Mouse (Mus musculus) spleen, adult 2 months (tissue): Measurements from ENCODE around the gene Dnaja1. TPM values are rescaled to one million over a fixed set of nuclear protein-coding genes. Genes with fewer than 3 reads are reported as not detected.
A peak's percentile ranks its signal among the peaks of the same experiment; 100 is the strongest.

Experiments
- DNase-seq, 2 experiments: peaks; one replicate each; pipeline versions ENCODE4 v3.0.0 to v3.0.0-alpha.2; 2012 to 2021; ENCODE audit warnings: low spot score in 2 of 2, low read depth in 1 of 2
- H3K27ac ChIP-seq: fragments of 200-500 bp; 2 replicates; pipeline ENCODE4 v1.5.1; 2012; ENCODE audit warnings: low read length, inconsistent platforms; ENCODE audit not compliant: insufficient read depth
- H3K27me3 ChIP-seq: fragments of 200-500 bp; 2 replicates; pipeline ENCODE4 v1.6.1; 2012; ENCODE audit warnings: mild to moderate bottlenecking, moderate library complexity, low read length, inconsistent platforms; ENCODE audit not compliant: control insufficient read depth, insufficient read depth
- H3K36me3 ChIP-seq: fragments of 200-500 bp; 2 replicates; pipeline ENCODE4 v1.6.1; 2012; ENCODE audit warnings: mild to moderate bottlenecking, low read length, inconsistent platforms; ENCODE audit not compliant: control insufficient read depth, insufficient read depth
- H3K4me1 ChIP-seq: fragments of 200-500 bp; 2 replicates; pipeline ENCODE4 v1.6.1; 2011; ENCODE audit warnings: inconsistent platforms; ENCODE audit not compliant: control insufficient read depth, insufficient read depth, insufficient read length
- H3K4me3 ChIP-seq: fragments of 200-500 bp; 2 replicates; pipeline ENCODE4 v1.5.1; 2011; ENCODE audit warnings: mild to moderate bottlenecking, inconsistent platforms; ENCODE audit not compliant: insufficient read depth, insufficient read length; ENCODE audit errors: extremely low read depth
- CTCF ChIP-seq: fragments of 200-500 bp; IDR thresholded peaks from 2 replicates; pipeline ENCODE4 v1.5.1; 2011; ENCODE audit warnings: mild to moderate bottlenecking, inconsistent platforms; ENCODE audit not compliant: insufficient read depth, insufficient read length, insufficient replicate concordance; ENCODE audit errors: extremely low read depth
- POLR2A ChIP-seq: fragments of 200-500 bp; IDR thresholded peaks from 2 replicates; pipeline ENCODE4 v1.6.1; 2011; ENCODE audit warnings: low read depth, low read length, inconsistent platforms
- WGBS: fragments of 180-500 bp; shearing (Covaris S2); methylation state at CpG from one replicate; pipeline ENCODE4 v1.1.7; 2018; 5-methylcytosine and 5-hydroxymethylcytosine counted together
- polyA plus RNA-seq: library from polyadenylated mRNA; depleted of rRNA; stranded (reverse); fragments of >200 nt; gene quantifications from 2 replicates; pipeline ENCODE4 v1.2.3, GENCODE M21; 2012; rRNA removed

Dnaja1 gene
- 2.3 and 4.1 TPM in 2 replicates for polyA plus RNA-seq

DNA sequence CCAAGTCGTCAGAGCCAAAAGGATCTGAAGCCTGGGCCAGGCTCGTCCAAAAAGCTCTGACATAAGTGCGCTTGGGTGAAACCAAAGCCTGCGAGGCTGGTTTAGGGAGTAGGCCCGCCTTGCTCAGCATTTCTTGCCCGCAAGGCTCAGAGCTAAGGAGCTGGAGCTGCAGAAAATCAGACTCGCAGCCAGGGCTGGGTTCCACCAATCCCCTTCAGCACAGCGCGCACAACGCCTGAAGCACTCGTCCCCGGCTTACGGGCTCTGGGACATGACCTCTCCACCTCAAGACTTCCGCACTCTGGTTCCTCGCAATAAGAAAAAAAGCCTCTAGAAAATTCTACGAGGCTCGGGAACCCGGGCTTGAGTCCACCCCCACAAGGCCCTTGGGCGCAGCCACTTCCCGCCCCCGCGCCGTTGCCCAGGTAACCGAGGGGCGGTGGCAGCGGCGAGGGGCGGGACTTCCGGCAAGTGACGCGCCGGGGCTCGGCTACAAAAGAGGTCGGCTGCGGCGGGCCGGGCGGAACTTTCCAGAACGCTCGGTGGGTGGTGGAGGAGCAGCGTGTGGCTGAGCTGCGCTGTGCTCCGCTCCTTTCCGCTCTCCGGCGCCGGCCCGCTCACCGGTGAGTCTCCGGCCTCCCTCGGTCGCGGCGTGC is at the start of gene Dnaja1:
Dnaja1 (plus strand) TSS at position 140 of the 656 bp plus-strand sequence.
- Histone ChIP-seq H3K4me3 (peak within 1 kb of the TSS; percentile 82), H3K27ac (peak within 1 kb of the TSS; percentile 98), H3K36me3 (peaks cover 13% of the 10 kb centered on the region), H3K27me3 (no peaks in the 10 kb centered on the region), H3K4me1 (peaks cover 2% of the 10 kb centered on the region)
- WGBS: 1% methylated on average over 48 of the region's 54 CpGs
- peak; percentile 92 to 98 for DNase-seq
- peak; percentile 96 for TF ChIP-seq POLR2A
- TF ChIP-seq CTCF: no peak

DNA sequence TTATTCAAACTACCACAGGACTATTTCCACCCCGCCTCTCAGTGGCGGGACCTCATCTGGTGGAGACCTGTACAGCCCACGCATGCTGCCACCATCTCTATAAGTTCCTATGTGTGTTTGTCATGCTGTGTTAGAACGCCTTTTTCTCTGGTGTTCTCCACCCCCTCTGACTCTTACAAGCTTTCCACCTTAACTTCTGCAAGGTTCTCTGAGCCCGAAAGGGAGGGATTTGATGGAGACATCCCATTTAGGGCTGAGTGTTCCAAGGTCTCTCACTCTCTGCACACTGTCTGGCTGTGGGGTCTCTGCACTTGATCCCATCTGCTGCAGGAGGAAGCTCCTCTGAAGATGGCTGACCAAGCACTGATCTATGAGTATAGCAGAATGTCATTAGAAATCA is 48.4 kb upstream of the Dnaja1 start:
- Histone ChIP-seq H3K36me3 (no peaks in the 10 kb centered on the region), H3K27ac (no peak overlapping the region), H3K4me1 (no peaks in the 10 kb centered on the region), H3K27me3 (0 out of 2 replicates have a peak, but pooled peaks cover 1% of the 10 kb centered on the region), H3K4me3 (no peak overlapping the region)
- no peak for DNase-seq
- TF ChIP-seq CTCF (no peak), POLR2A (no peak)
- 97% methylated on average over 5 of the region's 5 CpGs for WGBS

DNA sequence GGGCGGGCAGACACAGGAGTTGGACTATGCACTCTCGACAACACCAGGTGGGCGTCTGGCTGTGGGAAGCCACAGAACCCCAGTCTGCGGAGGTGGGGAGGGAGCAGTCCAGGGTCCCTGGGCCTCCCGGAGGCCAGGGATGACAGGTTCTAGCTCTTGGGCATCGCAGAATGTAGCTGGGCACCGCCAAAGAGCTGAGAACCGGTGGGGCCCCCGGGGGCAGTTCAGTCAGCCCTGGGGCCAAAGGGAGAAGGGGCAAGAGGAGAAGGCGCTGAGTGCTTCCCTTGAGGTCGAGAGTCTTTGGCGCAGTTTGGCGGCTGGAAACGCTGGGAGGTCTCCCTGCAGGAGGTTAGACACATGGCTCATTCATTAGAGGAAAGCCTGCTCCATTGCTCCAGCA is 45.6 kb upstream of the Dnaja1 start:
- TF ChIP-seq POLR2A: no peak
- no peak for TF ChIP-seq CTCF
- H3K27ac ChIP-seq: no peak overlapping the region
- H3K4me1 ChIP-seq: no peaks in the 10 kb centered on the region
- H3K4me3 ChIP-seq: no peak overlapping the region
- DNase-seq: no peak
- WGBS: 38% methylated on average over 14 of the region's 14 CpGs
- 0 out of 2 replicates have a peak, but pooled peaks cover 1% of the 10 kb centered on the region for H3K27me3 ChIP-seq
- no peaks in the 10 kb centered on the region for H3K36me3 ChIP-seq

DNA sequence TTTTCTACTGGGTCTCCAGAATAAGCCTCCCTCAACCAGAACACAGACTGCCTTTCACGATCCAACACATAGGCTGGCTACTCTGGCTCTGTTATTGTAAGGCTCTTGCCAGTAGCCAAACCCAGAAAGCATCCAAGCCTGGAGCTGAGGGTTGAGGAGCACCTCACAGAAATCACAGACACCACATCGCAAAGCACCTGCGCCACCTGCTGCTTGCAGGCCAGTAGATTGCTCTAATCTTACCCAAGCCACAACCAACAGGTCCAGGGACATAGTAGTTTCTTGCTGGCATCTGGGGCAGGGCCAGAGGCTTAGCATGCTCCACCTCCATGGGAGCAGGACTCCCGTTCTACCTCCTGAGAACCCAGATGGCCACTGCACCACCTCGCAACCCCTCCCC is 44.8 kb upstream of the Dnaja1 start:
- Histone ChIP-seq H3K36me3 (no peaks in the 10 kb centered on the region), H3K4me3 (no peak overlapping the region), H3K27ac (no peak overlapping the region), H3K4me1 (no peaks in the 10 kb centered on the region), H3K27me3 (0 out of 2 replicates have a peak, but pooled peaks cover 1% of the 10 kb centered on the region)
- no peak for DNase-seq
- WGBS: 53% methylated on average over 5 of the region's 5 CpGs
- TF ChIP-seq CTCF (no peak), POLR2A (no peak)

DNA sequence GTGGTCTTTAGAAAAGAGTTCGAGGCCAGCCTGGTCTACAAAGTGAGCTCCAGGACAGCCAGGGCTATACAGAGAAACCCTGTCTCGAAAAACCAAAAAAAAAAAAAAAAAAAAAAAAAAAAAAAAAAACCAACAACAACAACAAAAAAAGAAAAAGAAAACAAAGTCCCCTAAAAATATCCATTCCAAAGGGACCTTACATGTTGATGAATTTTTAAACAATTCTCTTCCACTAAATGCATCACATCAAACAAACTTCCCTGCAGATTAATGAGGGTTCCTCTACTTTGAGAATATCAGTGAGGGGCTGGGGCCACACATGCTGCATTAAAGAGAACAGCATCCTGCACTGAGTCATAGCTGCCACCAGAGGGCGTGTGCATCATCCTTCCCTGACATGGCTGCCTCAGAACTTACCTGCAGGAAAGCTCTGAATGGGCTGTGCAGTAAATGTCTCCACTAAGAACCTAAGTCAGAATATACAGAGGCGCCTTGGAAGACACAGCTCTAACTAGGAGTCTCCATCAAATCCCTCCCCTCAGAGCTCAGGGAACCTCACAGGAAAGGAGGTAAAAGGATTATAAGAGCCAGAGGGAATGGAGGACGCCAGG is 41.6 kb upstream of the Dnaja1 start:
- Histone ChIP-seq H3K4me1 (no peaks in the 10 kb centered on the region), H3K36me3 (peaks cover 2% of the 10 kb centered on the region; the same call in 1 of the 2 replicates), H3K27me3 (0 out of 2 replicates have a peak, but pooled peaks cover 1% of the 10 kb centered on the region), H3K4me3 (no peak overlapping the region), H3K27ac (no peak overlapping the region)
- WGBS: 62% methylated on average over 5 of the region's 5 CpGs
- TF ChIP-seq CTCF: peak; percentile 88; the same call in 1 of the 2 replicates
- TF ChIP-seq POLR2A: no peak
- DNase-seq: peak; percentile 36 to 42

DNA sequence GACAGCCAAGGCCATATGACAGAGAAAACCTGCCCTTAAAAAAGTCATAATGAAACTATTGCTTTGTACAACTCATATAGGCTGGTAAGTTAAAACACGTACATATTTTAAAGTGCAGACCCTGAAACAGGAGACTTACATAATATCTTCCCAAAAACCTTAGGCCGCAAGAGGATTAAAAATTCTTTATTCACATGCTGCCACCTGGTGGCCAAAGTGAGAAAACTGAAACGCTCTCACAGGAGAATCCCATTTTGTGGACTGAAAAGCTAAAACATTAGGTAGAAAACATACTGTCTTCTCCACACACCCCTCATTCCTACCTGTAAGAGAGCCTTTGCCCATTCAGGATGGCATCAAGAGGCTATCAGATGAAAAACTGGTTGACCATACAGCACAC is 40.0 kb upstream of the Dnaja1 start:
- no peaks in the 10 kb centered on the region for H3K4me1 ChIP-seq
- H3K27ac ChIP-seq: no peak overlapping the region
- 16% methylated on average over 3 of the region's 3 CpGs for WGBS
- TF ChIP-seq POLR2A: no peak
- no peak for TF ChIP-seq CTCF
- DNase-seq: peak in 1 of 2 experiments; percentile 24
- H3K36me3 ChIP-seq: peaks cover 7% of the 10 kb centered on the region
- no peak overlapping the region for H3K4me3 ChIP-seq
- H3K27me3 ChIP-seq: no peaks in the 10 kb centered on the region

DNA sequence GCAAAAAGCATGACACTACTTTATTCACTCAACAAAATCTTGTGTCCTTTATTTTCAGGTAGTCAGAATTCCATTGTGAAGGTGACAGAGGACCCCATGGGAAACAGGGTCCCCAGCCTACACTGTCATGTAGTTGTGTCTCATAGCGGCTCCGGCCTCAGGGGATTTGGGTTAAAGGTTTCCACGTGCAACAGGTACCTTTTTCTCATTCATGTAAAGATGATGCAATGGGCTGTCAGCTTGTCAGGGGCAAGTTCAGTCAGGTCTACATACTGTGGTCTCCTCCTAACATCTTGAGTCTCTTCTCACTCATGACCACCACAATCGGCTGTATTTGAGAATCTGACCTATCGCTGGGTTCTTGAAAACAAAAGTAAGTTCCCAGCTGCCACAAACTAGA is 39.6 kb upstream of the Dnaja1 start:
- DNase-seq: no peak
- Histone ChIP-seq H3K4me3 (no peak overlapping the region), H3K36me3 (peaks cover 9% of the 10 kb centered on the region), H3K4me1 (no peaks in the 10 kb centered on the region), H3K27me3 (no peaks in the 10 kb centered on the region), H3K27ac (no peak overlapping the region)
- TF ChIP-seq CTCF (no peak), POLR2A (no peak)
- 88% methylated on average over 5 of the region's 5 CpGs for WGBS
